Mouse (Mus musculus) kidney, adult 2 months (tissue): ENCODE data around the gene Hdac4. TPM values are rescaled to one million over a fixed set of nuclear protein-coding genes. Genes with fewer than 3 reads are reported as not detected.

ENCODE experiments used
- DNase-seq: peaks from one replicate; pipeline ENCODE4 v3.0.0; 2021
- H3K27ac ChIP-seq: fragments of 200-500 bp; 2 replicates; pipeline ENCODE4 v1.5.1; 2012; ENCODE audit warnings: low read depth, low read length, control low read depth, inconsistent platforms; ENCODE audit not compliant: insufficient read depth
- H3K27me3 ChIP-seq: fragments of 200-500 bp; replicated peaks from 2 replicates; pipeline ENCODE4 v1.6.1; 2012; ENCODE audit warnings: mild to moderate bottlenecking, moderate library complexity, low read length, inconsistent platforms; ENCODE audit not compliant: control insufficient read depth, insufficient read depth
- H3K36me3 ChIP-seq: fragments of 200-500 bp; 2 replicates; pipeline ENCODE4 v1.6.1; 2012; ENCODE audit warnings: mild to moderate bottlenecking, moderate library complexity, low read length, inconsistent platforms; ENCODE audit not compliant: control insufficient read depth, insufficient read depth
- H3K4me1 ChIP-seq: fragments of 200-500 bp; 2 replicates; pipeline ENCODE4 v1.6.1; 2011; ENCODE audit warnings: low read length; ENCODE audit not compliant: control insufficient read depth, insufficient read depth
- H3K4me3 ChIP-seq: fragments of 200-500 bp; 2 replicates; pipeline ENCODE4 v1.5.1; 2011; ENCODE audit warnings: mild to moderate bottlenecking, low read depth, low read length, control low read depth; ENCODE audit not compliant: insufficient read depth
- CTCF ChIP-seq: fragments of 200-500 bp; conservative IDR thresholded peaks from 2 replicates; pipeline ENCODE4 v1.5.1; 2011; ENCODE audit warnings: low read depth, mild to moderate bottlenecking, control low read depth, low read length, moderate library complexity, mixed read lengths; ENCODE audit not compliant: insufficient read depth, insufficient read length
- POLR2A ChIP-seq: fragments of 200-500 bp; IDR thresholded peaks from one replicate; pipeline ENCODE4 v1.6.1; 2011; ENCODE audit warnings: low read depth, low read length, control low read depth
- WGBS: fragments of 180-500 bp; shearing (Covaris S2); methylation state at CpG from one replicate; pipeline ENCODE4 v1.1.7; 2018; 5-methylcytosine and 5-hydroxymethylcytosine counted together
- polyA plus RNA-seq: library from polyadenylated mRNA; depleted of rRNA; stranded (reverse); fragments of >200 nt; gene quantifications from 2 replicates; pipeline ENCODE4 v1.2.3, GENCODE M21; 2012

The Hdac4 gene
- polyA plus RNA-seq, 1 experiment: 10.0 TPM

DNA sequence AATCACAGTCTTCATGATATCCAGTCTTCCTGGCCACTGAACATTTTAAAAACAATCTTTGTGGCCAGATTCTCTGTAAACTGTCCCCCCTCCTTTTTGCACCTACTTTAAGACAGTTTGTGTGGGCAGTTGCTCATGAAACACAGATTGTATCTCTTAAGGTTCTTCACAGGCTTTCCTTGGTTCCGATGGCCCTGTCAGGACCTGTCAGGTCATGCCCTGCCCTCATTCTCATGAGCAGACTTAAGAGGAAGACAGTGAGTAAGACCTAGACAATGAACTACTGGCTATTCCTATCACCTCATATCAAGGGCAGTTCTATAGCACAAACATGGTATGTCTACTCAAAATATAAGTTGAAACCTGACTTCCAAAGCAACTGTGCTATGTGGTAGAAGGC lies 135.9 kb downstream of the Hdac4 start:
- 94% methylated on average over 1 of the region's 1 CpGs for WGBS
- TF ChIP-seq CTCF: no peak
- TF ChIP-seq POLR2A: no peak
- Histone ChIP-seq H3K4me1 (peaks cover 9% of the 10 kb centered on the region; the same call in 1 of the 2 replicates), H3K27ac (no peak overlapping the region), H3K4me3 (no peak overlapping the region), H3K27me3 (no peaks in the 10 kb centered on the region), H3K36me3 (no peaks in the 10 kb centered on the region)
- no peak for DNase-seq

DNA sequence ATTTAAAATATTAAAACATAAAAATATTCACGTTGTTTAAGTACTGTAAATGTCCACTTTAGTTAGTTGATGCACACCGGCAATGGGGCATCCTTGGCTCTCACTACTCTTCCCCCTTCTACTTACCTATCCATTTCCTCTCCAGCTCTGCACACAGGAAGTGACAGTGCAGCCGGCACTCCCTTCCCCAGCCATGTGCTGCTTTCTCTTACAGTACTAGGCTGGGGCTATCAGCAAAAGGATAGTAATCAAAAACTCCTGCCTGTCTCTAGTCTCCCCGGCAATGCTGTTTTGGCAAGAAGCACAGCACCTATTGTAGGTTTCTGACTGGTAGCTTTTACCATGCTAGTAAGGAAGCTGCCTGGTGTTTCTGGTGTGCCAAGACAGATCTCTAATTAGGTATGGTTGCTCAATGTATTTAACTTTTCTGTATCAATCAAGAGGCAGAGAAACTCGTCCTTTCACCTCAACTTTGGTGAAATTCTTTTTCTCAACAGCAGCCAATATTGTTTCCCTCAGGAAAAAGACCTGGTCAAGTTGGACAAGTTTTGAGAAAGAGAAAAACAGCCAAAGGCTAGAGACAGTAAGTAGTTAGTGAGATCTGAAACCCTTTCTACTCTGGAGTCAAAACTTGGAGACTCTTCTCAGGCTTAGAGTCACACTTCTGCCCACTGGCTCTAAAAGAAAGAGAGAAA lies 136.6 kb downstream of the Hdac4 start:
- no peak for DNase-seq
- WGBS: 83% methylated on average over 5 of the region's 5 CpGs
- no peaks in the 10 kb centered on the region for H3K27me3 ChIP-seq

DNA sequence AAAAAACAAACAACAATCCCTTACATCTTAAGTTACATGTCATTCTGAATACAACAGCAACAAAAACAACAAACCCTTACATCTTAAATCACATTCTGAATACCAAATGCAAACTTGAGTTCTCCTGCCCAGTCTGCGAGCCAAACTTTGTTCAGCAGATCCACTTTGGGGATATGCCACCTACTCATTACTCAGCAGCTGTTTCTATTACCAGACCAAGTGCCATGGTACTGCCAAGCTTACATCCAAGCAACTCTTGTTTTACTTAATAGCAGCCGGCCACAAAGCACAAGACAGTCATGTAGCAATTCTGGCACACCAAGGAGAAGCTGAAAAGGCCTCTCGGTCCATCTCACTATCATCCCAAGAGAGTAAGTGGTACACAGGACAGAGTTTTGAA lies 138.4 kb downstream of the Hdac4 start:
- Histone ChIP-seq H3K4me1 (peaks cover 9% of the 10 kb centered on the region; the same call in 1 of the 2 replicates), H3K27me3 (no peaks in the 10 kb centered on the region), H3K36me3 (no peaks in the 10 kb centered on the region), H3K27ac (no peak overlapping the region), H3K4me3 (no peak overlapping the region)
- 93% methylated on average over 3 of the region's 3 CpGs for WGBS
- TF ChIP-seq CTCF (no peak), POLR2A (no peak)
- no peak for DNase-seq

More for the DNA sequence above, 136.6 kb downstream of the Hdac4 start:
- no peaks in the 10 kb centered on the region for H3K36me3 ChIP-seq
- no peak overlapping the region for H3K27ac ChIP-seq
- TF ChIP-seq CTCF (no peak), POLR2A (no peak)
- H3K4me1 ChIP-seq: peaks cover 9% of the 10 kb centered on the region; the same call in 1 of the 2 replicates
- no peak overlapping the region for H3K4me3 ChIP-seq

DNA sequence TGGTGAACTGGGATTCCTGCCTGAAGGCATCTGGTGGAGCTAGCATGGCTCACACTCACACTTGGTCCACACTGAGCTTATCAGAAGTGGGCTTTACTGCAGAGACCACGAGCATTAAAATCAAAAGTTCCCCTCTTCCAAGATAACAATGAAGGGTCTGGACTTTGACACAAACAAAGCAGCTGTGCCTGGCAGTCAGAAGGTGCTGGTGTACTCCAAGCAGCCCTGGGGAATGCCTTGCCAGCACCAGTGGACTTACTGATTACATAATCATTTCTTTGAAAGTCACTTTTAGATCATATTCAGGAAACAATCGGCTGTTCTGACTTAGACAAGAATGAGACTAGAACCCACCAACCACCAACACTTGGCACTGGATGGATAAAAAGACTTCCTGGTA lies 140.3 kb downstream of the Hdac4 start:
- no peak overlapping the region for H3K27ac ChIP-seq
- no peaks in the 10 kb centered on the region for H3K27me3 ChIP-seq
- TF ChIP-seq CTCF (no peak), POLR2A (no peak)
- peak; percentile 55 for DNase-seq
- H3K4me1 ChIP-seq: peaks cover 9% of the 10 kb centered on the region; the same call in 1 of the 2 replicates
- H3K36me3 ChIP-seq: no peaks in the 10 kb centered on the region
- 40% methylated on average over 2 of the region's 2 CpGs for WGBS
- H3K4me3 ChIP-seq: no peak overlapping the region

DNA sequence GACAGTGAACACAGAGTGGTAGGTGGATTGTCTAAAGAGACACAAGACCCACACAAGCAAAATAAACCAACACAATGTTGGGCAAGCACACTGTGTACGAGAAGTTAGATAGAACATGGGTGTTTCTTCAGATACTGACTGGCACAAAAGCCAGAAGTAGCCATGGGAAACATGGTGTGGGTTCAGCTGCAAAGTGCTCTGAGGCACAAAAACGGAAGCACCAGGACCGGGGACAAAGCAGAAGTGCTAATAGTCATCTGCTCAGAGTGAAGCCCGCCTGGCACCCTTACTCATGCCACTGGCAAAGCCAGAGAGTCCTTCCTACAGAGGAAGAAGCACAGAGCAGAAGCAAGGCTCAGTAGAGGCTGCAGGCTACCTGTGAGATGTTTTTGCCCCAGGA lies 143.3 kb downstream of the Hdac4 start:
- Histone ChIP-seq H3K4me1 (peaks cover 9% of the 10 kb centered on the region), H3K27me3 (no peaks in the 10 kb centered on the region), H3K27ac (no peak overlapping the region), H3K36me3 (no peaks in the 10 kb centered on the region), H3K4me3 (no peak overlapping the region)
- no peak for TF ChIP-seq POLR2A
- no peak for TF ChIP-seq CTCF
- DNase-seq: no peak
- 94% methylated on average over 4 of the region's 4 CpGs for WGBS

DNA sequence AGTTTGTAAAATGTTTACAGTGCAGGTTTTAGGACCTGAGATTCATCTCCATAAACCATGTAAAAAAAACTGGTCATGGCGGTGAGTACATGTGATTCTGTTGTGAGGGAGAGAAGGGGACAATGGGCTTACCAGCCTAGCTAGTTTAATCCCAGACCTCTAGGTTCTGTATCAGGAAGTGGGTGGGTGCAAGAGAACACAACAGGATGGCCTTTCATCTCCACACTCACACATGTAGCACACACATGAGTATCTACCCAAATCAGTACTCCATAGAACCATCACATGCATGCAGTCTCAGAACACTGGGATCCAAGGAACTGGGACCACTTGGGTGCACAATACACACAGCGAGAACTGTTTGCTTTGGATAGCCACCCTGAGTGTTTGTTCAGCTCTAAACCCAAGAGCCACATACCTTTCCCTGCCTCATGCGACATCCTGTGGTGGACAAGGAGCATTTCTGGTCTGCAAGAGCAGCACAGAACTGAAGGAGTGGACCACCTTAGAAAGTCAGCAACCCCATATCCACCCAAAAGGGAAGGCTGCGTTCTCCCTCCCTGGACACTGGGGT lies 143.9 kb downstream of the Hdac4 start:
- 88% methylated on average over 4 of the region's 4 CpGs for WGBS

DNA sequence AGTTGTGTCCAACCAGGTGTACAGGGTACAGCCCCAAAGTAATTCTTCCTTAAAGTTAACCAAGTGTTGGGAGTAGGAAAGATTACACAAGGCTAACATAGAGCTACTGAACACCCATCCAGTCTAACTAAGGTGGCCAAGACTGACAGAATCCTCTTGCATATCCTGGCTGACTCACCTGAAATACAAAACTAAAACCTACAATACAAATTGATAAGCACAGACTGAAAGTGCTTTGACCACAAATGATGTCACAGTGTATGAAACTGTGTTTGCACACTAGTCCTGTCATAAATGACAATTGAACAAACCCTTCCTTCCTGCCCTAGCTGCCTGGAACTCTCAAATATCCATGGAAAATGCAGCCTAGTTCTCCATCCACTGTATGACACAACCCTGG lies 144.5 kb downstream of the Hdac4 start:
- no peaks in the 10 kb centered on the region for H3K27me3 ChIP-seq
- TF ChIP-seq CTCF: no peak
- TF ChIP-seq POLR2A: no peak
- DNase-seq: no peak
- no peak overlapping the region for H3K4me3 ChIP-seq
- peaks cover 9% of the 10 kb centered on the region for H3K4me1 ChIP-seq
- no peaks in the 10 kb centered on the region for H3K36me3 ChIP-seq
- no peak overlapping the region for H3K27ac ChIP-seq

More for the DNA sequence above, 143.9 kb downstream of the Hdac4 start:
- no peaks in the 10 kb centered on the region for H3K36me3 ChIP-seq
- peaks cover 9% of the 10 kb centered on the region for H3K4me1 ChIP-seq
- H3K4me3 ChIP-seq: no peak overlapping the region
- DNase-seq: no peak
- H3K27me3 ChIP-seq: no peaks in the 10 kb centered on the region
- TF ChIP-seq CTCF (0 out of 2 replicates have a peak, but pooled peaks have one; percentile 7), POLR2A (no peak)
- no peak overlapping the region for H3K27ac ChIP-seq
